Mouse (Mus musculus) layer of hippocampus, postnatal 25 days (tissue): ENCODE data around the gene Vmn2r15. TPM values are rescaled to one million over a fixed set of nuclear protein-coding genes. Genes with fewer than 3 reads are reported as not detected.

Experiments used
- DNase-seq, 2 experiments: peaks; one replicate each; pipeline ENCODE4 v3.0.0; 2022; ENCODE audit warnings: mixed read lengths in 2 of 2, low spot score in 1 of 2; ENCODE audit errors: extremely low spot score in 1 of 2
- total RNA-seq, 2 experiments: library from RNA; stranded (reverse); gene quantifications; 2 replicates each; pipeline ENCODE4 v1.2.3; 2021

Gene Vmn2r15
- not detected for total RNA-seq

DNA sequence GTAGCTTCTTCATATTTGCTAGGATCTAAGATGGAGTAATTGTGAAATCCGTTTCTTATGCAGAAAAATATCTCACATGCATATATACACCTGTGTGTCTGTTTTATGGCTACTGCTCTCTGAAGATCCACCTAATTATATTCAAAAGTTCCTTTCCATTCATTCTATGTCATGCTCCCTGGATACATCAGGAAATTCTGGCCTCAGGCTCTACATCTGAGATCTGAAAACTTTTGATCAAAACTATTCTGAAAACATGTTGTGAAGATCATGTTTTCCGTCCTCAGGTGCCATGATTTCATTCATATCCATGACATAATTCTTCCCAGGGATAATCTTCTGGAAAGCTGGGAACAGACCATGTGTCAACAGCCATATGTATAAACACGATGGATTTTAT, at the start of gene Vmn2r15:
TSS of gene Vmn2r15 (minus strand) at position 101 of the 400 bp plus-strand sequence.
- DNase-seq: no peak

DNA sequence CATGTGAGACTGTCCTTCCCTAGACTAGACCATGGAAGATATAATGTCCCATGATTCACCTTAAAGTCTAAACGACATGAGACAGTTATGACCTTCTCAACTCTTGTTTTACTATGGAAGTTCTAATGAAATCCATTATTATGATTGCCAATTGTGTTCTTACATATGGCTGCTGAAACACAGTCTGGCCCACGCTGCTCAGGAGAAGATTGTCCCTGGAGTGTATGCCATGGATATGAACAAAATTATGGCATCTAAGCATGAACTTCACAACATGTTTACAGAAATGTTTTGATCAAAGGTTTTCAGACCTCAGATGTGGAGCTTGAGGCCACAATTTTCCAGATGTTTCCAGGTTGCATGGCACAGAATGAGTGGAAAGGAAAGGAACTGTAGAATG, 32.4 kb upstream of the Vmn2r15 start, which contains the start of gene Vmn2r16:
TSS of gene Vmn2r16 (plus strand) at position 301 of the 400 bp plus-strand sequence.
- no peak for DNase-seq

GRCm38 (mm10) chr5:109294655-109295054, 2.8 kb downstream of the Vmn2r15 start:
- DNase-seq: no peak

Other genes starting within 250 kb of the Vmn2r15 start
- not detected for gene Vmn2r11, start 238.1 kb downstream of the Vmn2r15 start, total RNA-seq
- gene Vmn2r12, start 199.7 kb downstream of the Vmn2r15 start, total RNA-seq: not detected
- gene Vmn2r13, start 105.4 kb downstream of the Vmn2r15 start, total RNA-seq: not detected
- not detected for gene Vmn2r14, start 72.9 kb downstream of the Vmn2r15 start, total RNA-seq
- gene Vmn2r16, start 32.5 kb upstream of the Vmn2r15 start, total RNA-seq: not detected
- not detected for gene Vmn2r17, start 122.0 kb upstream of the Vmn2r15 start, total RNA-seq